Mouse (Mus musculus) cerebellum, adult 11 months (tissue): ENCODE measurements around the gene Cds2.
"Not testable (repeated sequence)": the region's sequence is repeated elsewhere in the genome, so short reads cannot be mapped to it uniquely, and the experiment has no call there.

ENCODE experiments used
- DNase-seq: peaks from one replicate; pipeline ENCODE4 v3.0.0; 2022

The Cds2 gene

GRCm38 (mm10) chr2:132269217-132269616 lies 6.3 kb downstream of the Cds2 start:
- DNase-seq, result no peak

GRCm38 (mm10) chr2:132270331-132270951 lies 7.5 kb downstream of the Cds2 start:
- DNase-seq, result no peak

GRCm38 (mm10) chr2:132272694-132273389 lies 9.9 kb downstream of the Cds2 start:
- no peak for DNase-seq

- DNase-seq, result no peak
These were observed 12.6 kb downstream of the Cds2 start for GRCm38 (mm10) chr2:132275527-132275926.

- no peak for DNase-seq
These were observed 13.3 kb downstream of the Cds2 start for GRCm38 (mm10) chr2:132276249-132276648.

- no peak for DNase-seq
These were observed 15.4 kb downstream of the Cds2 start for GRCm38 (mm10) chr2:132278273-132278853.

- DNase-seq, result no peak
These were observed 16.5 kb downstream of the Cds2 start for GRCm38 (mm10) chr2:132279336-132279882.

GRCm38 (mm10) chr2:132279978-132280377 lies 17.0 kb downstream of the Cds2 start:
- DNase-seq, result no peak

DNA sequence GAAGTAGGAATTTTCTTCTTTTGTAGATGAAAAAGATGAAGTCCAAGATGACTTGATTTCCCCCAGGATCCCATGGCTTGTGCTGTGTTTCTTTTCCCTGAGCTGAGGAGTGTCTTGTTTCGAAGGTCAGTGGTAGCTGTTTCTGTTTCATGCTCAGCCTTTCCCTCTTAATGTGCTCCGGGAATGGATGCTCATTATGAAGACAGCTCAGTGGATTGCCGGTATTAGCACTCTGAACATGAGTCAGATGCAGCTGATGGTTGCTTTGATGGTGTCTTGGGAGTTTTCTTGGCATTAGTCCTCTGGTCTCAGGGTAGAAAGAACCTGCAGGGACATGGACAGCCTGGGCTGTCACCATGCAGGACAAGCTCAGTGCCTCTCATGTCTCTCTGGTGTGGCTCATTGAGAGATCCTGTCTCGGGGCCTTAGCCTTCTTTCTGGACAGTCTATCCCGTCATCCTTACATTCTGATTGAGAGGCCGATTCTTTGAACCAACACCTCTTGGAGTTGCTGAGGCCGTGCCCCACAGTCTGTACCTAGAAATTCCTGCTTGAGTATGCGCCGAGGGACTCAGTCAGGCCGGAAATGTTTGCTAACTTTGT lies 17.7 kb downstream of the Cds2 start:
- DNase-seq, result no peak

DNA sequence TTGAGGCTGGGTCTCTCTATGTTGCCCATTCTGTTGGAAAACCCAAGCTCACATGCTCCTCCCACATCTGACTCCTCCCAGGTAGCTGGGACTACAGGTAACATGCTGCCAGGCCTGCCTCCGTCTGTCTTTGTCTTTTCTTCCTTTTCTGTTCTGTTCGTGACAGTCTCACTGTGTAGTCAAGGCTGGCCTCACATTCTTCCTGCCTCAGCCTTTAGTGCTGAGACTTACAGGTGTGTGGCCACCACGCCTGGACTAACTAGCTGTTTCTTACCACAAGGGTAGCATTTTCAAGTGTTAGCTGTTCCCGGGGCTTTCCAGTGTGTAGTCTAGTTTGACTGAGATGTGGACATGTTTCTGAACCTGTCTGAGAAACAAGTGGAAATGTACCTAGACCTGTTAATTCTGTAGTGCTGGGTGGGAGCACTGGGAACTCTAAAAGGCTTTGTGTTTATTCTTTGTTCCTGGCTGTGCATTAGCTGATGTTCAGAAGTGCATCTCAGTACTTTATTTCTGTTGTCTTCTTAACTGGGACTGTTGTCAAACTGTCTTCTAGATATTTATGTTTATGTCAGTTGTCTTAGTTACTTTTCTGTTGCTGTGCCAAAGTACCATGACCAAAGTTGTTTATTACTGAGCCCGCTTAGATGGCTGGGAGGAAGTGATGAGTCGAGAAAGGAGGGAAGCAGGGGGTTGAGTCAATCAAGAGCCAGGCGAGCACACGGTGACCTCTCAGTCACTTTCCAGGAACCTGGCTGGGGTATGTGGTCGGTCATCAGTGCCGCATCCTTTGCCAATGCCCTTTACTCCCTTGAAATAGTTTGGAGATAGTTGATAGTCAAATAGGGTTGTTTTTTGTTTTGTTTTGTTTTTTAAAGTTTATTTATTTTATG lies 18.9 kb downstream of the Cds2 start:
- no peak for DNase-seq

DNA sequence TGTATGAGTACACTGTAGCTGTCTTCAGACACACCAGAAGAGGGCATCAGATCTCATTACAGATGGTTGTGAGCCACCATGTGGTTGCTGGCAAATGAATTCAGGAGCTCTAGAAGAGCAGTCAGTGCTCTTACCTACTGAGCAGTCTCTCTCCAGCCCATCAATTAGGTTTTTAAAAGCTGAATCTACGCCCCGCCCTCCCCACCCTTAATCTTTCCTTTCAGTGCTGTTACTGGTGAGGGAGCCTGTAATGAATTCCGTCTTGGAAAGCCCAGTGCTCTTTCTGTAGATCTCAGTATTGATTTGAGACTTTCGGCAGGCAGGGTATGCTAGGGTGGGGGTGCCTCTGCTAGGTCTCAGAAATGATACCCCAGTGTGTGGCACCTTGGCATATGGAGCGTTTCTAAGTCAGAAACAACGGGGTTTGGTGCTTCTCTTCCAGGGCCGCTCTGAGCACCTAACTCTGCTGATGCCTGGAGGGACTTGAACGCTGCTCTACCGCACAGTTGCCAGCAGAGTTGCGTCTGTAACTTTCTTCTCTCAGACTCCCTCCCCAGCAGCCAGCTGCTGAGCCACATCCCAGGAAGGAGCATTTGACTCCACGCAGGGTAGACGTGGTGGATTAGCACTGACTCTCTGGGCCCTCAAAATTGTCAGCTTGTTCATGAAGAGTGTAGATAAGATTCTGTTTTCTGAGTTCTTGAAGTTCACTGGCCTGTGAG lies 19.7 kb downstream of the Cds2 start:
- DNase-seq, result no peak

GRCm38 (mm10) chr2:132283236-132284070 lies 20.5 kb downstream of the Cds2 start:
- DNase-seq, result no peak

GRCm38 (mm10) chr2:132284492-132285139 lies 21.7 kb downstream of the Cds2 start:
- DNase-seq, result no peak

DNA sequence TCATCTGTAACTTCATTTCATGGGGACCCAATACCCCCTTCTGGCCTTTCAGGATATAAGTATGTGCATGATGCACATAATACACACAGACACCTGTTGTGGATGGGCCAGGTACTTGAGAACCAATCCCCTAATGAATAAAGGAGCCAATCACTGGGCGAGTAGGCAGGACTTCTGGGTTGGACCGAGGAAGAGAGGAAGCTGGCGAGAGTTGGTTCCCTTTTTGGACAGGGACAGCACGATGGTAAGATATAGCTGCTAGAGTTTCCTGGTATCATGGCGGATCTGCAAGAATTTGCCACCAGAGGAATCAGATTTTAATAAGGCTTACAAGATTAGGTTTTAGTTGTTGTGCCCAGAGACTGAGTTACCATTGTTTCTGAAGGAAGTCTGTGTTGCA lies 22.8 kb downstream of the Cds2 start:
- DNase-seq, result not testable (repeated sequence)

DNA sequence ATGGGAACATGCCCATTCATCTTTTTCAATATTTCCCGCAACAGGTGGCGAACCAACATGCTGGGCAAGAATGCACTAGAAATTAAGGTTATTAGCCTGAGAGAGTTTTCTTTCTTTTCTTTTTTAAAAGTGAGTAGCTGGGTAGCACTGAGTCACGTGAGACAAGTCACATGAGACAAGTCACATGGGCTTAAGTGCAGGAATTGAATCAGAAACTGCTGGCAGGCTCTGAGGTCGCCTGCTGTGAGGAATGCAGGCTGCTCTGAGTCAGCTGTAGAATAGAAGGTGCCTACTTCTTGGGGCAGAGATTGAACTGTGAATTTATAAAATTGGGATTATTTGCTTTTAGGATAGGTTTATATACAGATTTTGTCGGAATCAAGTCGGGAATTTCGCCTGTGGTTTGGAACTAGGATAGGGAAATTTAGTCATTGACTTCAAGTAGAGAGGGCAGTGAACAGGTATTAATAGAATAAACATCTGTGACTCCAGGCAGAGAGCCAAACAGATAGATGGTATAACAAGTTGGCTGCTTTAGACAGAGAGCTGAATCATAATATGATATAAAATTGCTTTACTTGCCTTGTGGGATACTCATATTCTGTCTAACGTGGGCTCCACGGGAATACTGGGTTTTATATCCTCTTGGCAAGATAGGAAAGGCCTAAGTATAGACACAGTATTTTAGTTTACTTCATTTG lies 23.6 kb downstream of the Cds2 start:
- DNase-seq, result peak; percentile 62

GRCm38 (mm10) chr2:132289213-132289612 lies 26.3 kb downstream of the Cds2 start:
- DNase-seq, result not testable (repeated sequence)

GRCm38 (mm10) chr2:132290808-132291207 lies 27.9 kb downstream of the Cds2 start:
- no peak for DNase-seq

- DNase-seq, result peak; percentile 33
These were observed 28.3 kb downstream of the Cds2 start for GRCm38 (mm10) chr2:132291265-132291664.

GRCm38 (mm10) chr2:132292083-132292482 lies 29.1 kb downstream of the Cds2 start:
- DNase-seq, result peak; percentile 51
